Mouse (Mus musculus): Measurements from ENCODE around the gene Clip4. TPM values are rescaled to one million over a fixed set of nuclear protein-coding genes. Genes with fewer than 3 reads are reported as not detected.
A peak's percentile ranks its signal among the peaks of the same experiment; 100 is the strongest.

The Clip4 gene
- polyA plus RNA-seq, 1 experiment from 2014 or later = 1.3 TPM

- Histone ChIP-seq H3K9me3 (ENCODE audit: control insufficient read depth, low read length) (peaks cover 3% of the 10 kb centered on the region; the same call in 1 of the 2 replicates), H3K27ac (ENCODE audit: low read depth, low read length) (no peak overlapping the region), H3K9ac (ENCODE audit: low read depth, low read length) (no peak overlapping the region), H3K4me2 (no peak overlapping the region), H3K4me3 (ENCODE audit: low read depth, low read length) (no peak overlapping the region), H3K4me1 (replicated peaks; ENCODE audit: control insufficient read depth, insufficient read depth, low read length) (no peaks in the 10 kb centered on the region), H3K27me3 (replicated peaks; ENCODE audit: control insufficient read depth, insufficient read depth, low read length) (peaks cover 32% of the 10 kb centered on the region), H3K36me3 (ENCODE audit: control insufficient read depth, insufficient read depth, low read length) (no peaks in the 10 kb centered on the region)
- ATAC-seq (replicated peaks; ENCODE audit: low FRiP score) (no peak), DNase-seq (ENCODE audit: low spot score) (no peak)
- WGBS = 79% methylated on average over 4 of the region's 4 CpGs
Measured at GRCm38 (mm10) chr17:71780945-71781344, 12.7 kb downstream of the Clip4 start.

DNA sequence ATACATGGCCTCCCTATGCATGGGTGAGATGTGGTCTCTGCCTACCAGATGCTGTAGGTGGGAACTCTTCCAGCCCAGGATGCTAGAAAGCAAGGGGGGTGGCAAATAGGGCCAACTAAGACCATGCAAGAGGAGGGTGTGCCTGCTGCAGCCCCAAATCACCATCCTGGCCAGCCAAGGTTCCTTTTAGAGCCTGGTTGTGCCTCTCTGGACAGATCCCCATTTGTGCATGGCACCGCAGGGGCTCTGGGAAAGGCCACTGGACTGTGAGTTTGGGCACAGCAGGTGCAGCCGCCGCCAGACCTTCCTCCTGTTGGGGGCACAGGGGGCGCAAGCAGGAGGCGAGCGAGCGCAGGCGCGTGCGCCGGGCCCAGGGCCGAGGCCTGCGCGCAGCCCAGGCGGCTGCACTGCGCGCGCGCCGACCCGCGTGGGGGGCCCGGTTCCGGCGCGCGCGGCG lies 14.0 kb downstream of the Clip4 start:
- peak; percentile 44 for DNase-seq (ENCODE audit: low spot score)
- H3K9me3 ChIP-seq (ENCODE audit: control insufficient read depth, low read length) = peaks cover 3% of the 10 kb centered on the region; the same call in 1 of the 2 replicates
- H3K27me3 ChIP-seq (replicated peaks; ENCODE audit: control insufficient read depth, insufficient read depth, low read length) = peaks cover 32% of the 10 kb centered on the region
- no peaks in the 10 kb centered on the region for H3K4me1 ChIP-seq (replicated peaks; ENCODE audit: control insufficient read depth, insufficient read depth, low read length)
- H3K4me2 ChIP-seq = peak overlapping the region; percentile 61
- H3K27ac ChIP-seq (ENCODE audit: low read depth, low read length) = no peak overlapping the region
- no peaks in the 10 kb centered on the region for H3K36me3 ChIP-seq (ENCODE audit: control insufficient read depth, insufficient read depth, low read length)
- peak overlapping the region; percentile 57 for H3K4me3 ChIP-seq (ENCODE audit: low read depth, low read length)
- H3K9ac ChIP-seq (ENCODE audit: low read depth, low read length) = peak overlapping the region; percentile 5; the same call in 1 of the 2 replicates
- under 1% methylated on average over 28 of the region's 29 CpGs for WGBS
- ATAC-seq (replicated peaks; ENCODE audit: low FRiP score) = no peak

GRCm38 (mm10) chr17:71782699-71783365 lies 14.6 kb downstream of the Clip4 start:
- Histone ChIP-seq H3K9me3 (ENCODE audit: control insufficient read depth, low read length) (peaks cover 3% of the 10 kb centered on the region; the same call in 1 of the 2 replicates), H3K27ac (ENCODE audit: low read depth, low read length) (no peak overlapping the region), H3K9ac (ENCODE audit: low read depth, low read length) (peak overlapping the region; percentile 5; the same call in 1 of the 2 replicates), H3K4me2 (peak overlapping the region; percentile 61), H3K4me1 (replicated peaks; ENCODE audit: control insufficient read depth, insufficient read depth, low read length) (no peaks in the 10 kb centered on the region), H3K36me3 (ENCODE audit: control insufficient read depth, insufficient read depth, low read length) (no peaks in the 10 kb centered on the region), H3K27me3 (replicated peaks; ENCODE audit: control insufficient read depth, insufficient read depth, low read length) (peaks cover 32% of the 10 kb centered on the region), H3K4me3 (ENCODE audit: low read depth, low read length) (peak overlapping the region; percentile 57)
- DNase-seq (ENCODE audit: low spot score) (no peak), ATAC-seq (replicated peaks; ENCODE audit: low FRiP score) (no peak)
- 2% methylated on average over 40 of the region's 59 CpGs for WGBS

DNA sequence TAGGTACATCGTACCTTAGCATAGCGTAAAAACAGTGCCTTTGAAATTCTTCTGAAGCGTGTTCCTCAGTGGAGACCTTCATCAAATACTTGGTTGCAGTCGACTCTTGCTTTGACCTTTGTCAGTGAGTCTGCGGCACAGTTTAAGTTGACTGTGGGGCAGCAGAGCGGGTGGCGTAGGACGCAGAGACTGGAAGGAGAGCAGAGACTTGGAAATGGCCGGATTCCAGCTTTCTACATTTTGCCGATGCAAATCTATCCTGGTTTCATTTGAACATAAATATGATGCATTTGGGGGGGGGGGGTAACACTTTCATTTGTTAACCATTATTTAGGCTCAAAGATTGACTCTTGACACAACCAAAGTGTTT lies 15.1 kb downstream of the Clip4 start:
- ATAC-seq (replicated peaks; ENCODE audit: low FRiP score) (no peak), DNase-seq (ENCODE audit: low spot score) (no peak)
- Histone ChIP-seq H3K9me3 (ENCODE audit: control insufficient read depth, low read length) (no peaks in the 10 kb centered on the region; the same call in 1 of the 2 replicates), H3K4me3 (ENCODE audit: low read depth, low read length) (peak overlapping the region; percentile 57), H3K27me3 (replicated peaks; ENCODE audit: control insufficient read depth, insufficient read depth, low read length) (peaks cover 32% of the 10 kb centered on the region), H3K27ac (ENCODE audit: low read depth, low read length) (no peak overlapping the region), H3K36me3 (ENCODE audit: control insufficient read depth, insufficient read depth, low read length) (no peaks in the 10 kb centered on the region), H3K9ac (ENCODE audit: low read depth, low read length) (no peak overlapping the region), H3K4me1 (replicated peaks; ENCODE audit: control insufficient read depth, insufficient read depth, low read length) (no peaks in the 10 kb centered on the region), H3K4me2 (peak overlapping the region; percentile 61)
- 30% methylated on average over 10 of the region's 10 CpGs for WGBS

- no peaks in the 10 kb centered on the region for H3K36me3 ChIP-seq (ENCODE audit: control insufficient read depth, insufficient read depth, low read length)
- DNase-seq (ENCODE audit: low spot score) = no peak
- no peak overlapping the region for H3K4me2 ChIP-seq
- peaks cover 24% of the 10 kb centered on the region for H3K27me3 ChIP-seq (replicated peaks; ENCODE audit: control insufficient read depth, insufficient read depth, low read length)
- no peak overlapping the region for H3K27ac ChIP-seq (ENCODE audit: low read depth, low read length)
- H3K9me3 ChIP-seq (ENCODE audit: control insufficient read depth, low read length) = no peaks in the 10 kb centered on the region
- ATAC-seq (replicated peaks; ENCODE audit: low FRiP score) = no peak
- H3K4me1 ChIP-seq (replicated peaks; ENCODE audit: control insufficient read depth, insufficient read depth, low read length) = no peaks in the 10 kb centered on the region
- H3K4me3 ChIP-seq (ENCODE audit: low read depth, low read length) = no peak overlapping the region
- no peak overlapping the region for H3K9ac ChIP-seq (ENCODE audit: low read depth, low read length)
Measured at GRCm38 (mm10) chr17:71786456-71786855, 18.2 kb downstream of the Clip4 start.

DNA sequence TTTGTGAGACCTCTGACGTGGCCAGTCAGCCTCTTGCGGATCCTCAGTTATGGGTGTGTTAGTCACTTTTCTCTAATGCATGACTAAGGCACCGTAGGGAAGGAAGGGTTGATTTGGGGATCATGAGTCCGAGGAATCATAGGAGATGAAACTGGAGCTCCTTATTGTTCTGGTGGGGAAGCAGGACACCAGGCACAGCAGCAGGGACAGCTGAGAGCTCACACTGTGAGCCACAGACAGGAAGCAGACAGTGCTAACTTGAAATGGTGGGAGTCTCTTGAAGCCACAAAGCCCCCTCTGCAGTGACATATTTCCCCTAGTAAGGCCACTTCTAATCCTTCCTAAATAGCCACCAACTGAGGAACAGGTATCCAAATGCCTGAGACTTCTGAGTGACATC lies 22.8 kb downstream of the Clip4 start:
- H3K36me3 ChIP-seq (ENCODE audit: control insufficient read depth, insufficient read depth, low read length) = no peaks in the 10 kb centered on the region
- DNase-seq (ENCODE audit: low spot score) (no peak), ATAC-seq (replicated peaks; ENCODE audit: low FRiP score) (no peak)
- H3K4me3 ChIP-seq (ENCODE audit: low read depth, low read length) = no peak overlapping the region
- no peaks in the 10 kb centered on the region for H3K9me3 ChIP-seq (ENCODE audit: control insufficient read depth, low read length)
- H3K4me2 ChIP-seq = no peak overlapping the region
- no peaks in the 10 kb centered on the region for H3K27me3 ChIP-seq (replicated peaks; ENCODE audit: control insufficient read depth, insufficient read depth, low read length)
- H3K9ac ChIP-seq (ENCODE audit: low read depth, low read length) = no peak overlapping the region
- 78% methylated on average over 4 of the region's 4 CpGs for WGBS
- H3K27ac ChIP-seq (ENCODE audit: low read depth, low read length) = no peak overlapping the region
- no peaks in the 10 kb centered on the region for H3K4me1 ChIP-seq (replicated peaks; ENCODE audit: control insufficient read depth, insufficient read depth, low read length)

GRCm38 (mm10) chr17:71791622-71792021 lies 23.3 kb downstream of the Clip4 start:
- Histone ChIP-seq H3K36me3 (ENCODE audit: control insufficient read depth, insufficient read depth, low read length) (no peaks in the 10 kb centered on the region), H3K4me2 (no peak overlapping the region), H3K4me1 (replicated peaks; ENCODE audit: control insufficient read depth, insufficient read depth, low read length) (no peaks in the 10 kb centered on the region), H3K9me3 (ENCODE audit: control insufficient read depth, low read length) (no peaks in the 10 kb centered on the region), H3K9ac (ENCODE audit: low read depth, low read length) (no peak overlapping the region), H3K27ac (ENCODE audit: low read depth, low read length) (no peak overlapping the region), H3K27me3 (replicated peaks; ENCODE audit: control insufficient read depth, insufficient read depth, low read length) (no peaks in the 10 kb centered on the region), H3K4me3 (ENCODE audit: low read depth, low read length) (no peak overlapping the region)
- DNase-seq (ENCODE audit: low spot score) (no peak), ATAC-seq (replicated peaks; ENCODE audit: low FRiP score) (no peak)
- 87% methylated on average over 4 of the region's 4 CpGs for WGBS

GRCm38 (mm10) chr17:71795521-71796205 lies 27.4 kb downstream of the Clip4 start:
- no peaks in the 10 kb centered on the region for H3K36me3 ChIP-seq (ENCODE audit: control insufficient read depth, insufficient read depth, low read length)
- H3K27ac ChIP-seq (ENCODE audit: low read depth, low read length) = no peak overlapping the region
- H3K4me1 ChIP-seq (replicated peaks; ENCODE audit: control insufficient read depth, insufficient read depth, low read length) = no peaks in the 10 kb centered on the region
- WGBS = 80% methylated on average over 15 of the region's 15 CpGs
- H3K4me2 ChIP-seq = no peak overlapping the region
- H3K27me3 ChIP-seq (replicated peaks; ENCODE audit: control insufficient read depth, insufficient read depth, low read length) = no peaks in the 10 kb centered on the region
- no peak for ATAC-seq (replicated peaks; ENCODE audit: low FRiP score)
- H3K4me3 ChIP-seq (ENCODE audit: low read depth, low read length) = no peak overlapping the region
- DNase-seq (ENCODE audit: low spot score) = no peak
- no peaks in the 10 kb centered on the region for H3K9me3 ChIP-seq (ENCODE audit: control insufficient read depth, low read length)
- H3K9ac ChIP-seq (ENCODE audit: low read depth, low read length) = no peak overlapping the region

- no peaks in the 10 kb centered on the region for H3K4me1 ChIP-seq (replicated peaks; ENCODE audit: control insufficient read depth, insufficient read depth, low read length)
- no peak overlapping the region for H3K9ac ChIP-seq (ENCODE audit: low read depth, low read length)
- H3K27me3 ChIP-seq (replicated peaks; ENCODE audit: control insufficient read depth, insufficient read depth, low read length) = no peaks in the 10 kb centered on the region
- H3K36me3 ChIP-seq (ENCODE audit: control insufficient read depth, insufficient read depth, low read length) = no peaks in the 10 kb centered on the region
- DNase-seq (ENCODE audit: low spot score) (no peak), ATAC-seq (replicated peaks; ENCODE audit: low FRiP score) (no peak)
- H3K27ac ChIP-seq (ENCODE audit: low read depth, low read length) = no peak overlapping the region
- H3K4me2 ChIP-seq = no peak overlapping the region
- H3K9me3 ChIP-seq (ENCODE audit: control insufficient read depth, low read length) = no peaks in the 10 kb centered on the region
- WGBS = 78% methylated on average over 6 of the region's 6 CpGs
- no peak overlapping the region for H3K4me3 ChIP-seq (ENCODE audit: low read depth, low read length)
Measured at GRCm38 (mm10) chr17:71803456-71803855, 35.2 kb downstream of the Clip4 start.
